Mouse (Mus musculus): ENCODE results near the gene Krtap4-13.
"Not testable (repeated sequence)": the region's sequence is repeated elsewhere in the genome, so short reads cannot be mapped to it uniquely, and the experiment has no call there.

The Krtap4-13 gene

GRCm38 (mm10) chr11:99809792-99810191 is at the start of gene Krtap4-13:
Gene Krtap4-13, minus strand, starts transcription at chr11:99809892.
- not testable (repeated sequence) for DNase-seq

- no peak for DNase-seq
These were observed 49.1 kb upstream of the Krtap4-13 start for GRCm38 (mm10) chr11:99858761-99859160.

- DNase-seq = no peak
These were observed 47.9 kb upstream of the Krtap4-13 start, which contains the start of gene Gm11568 for GRCm38 (mm10) chr11:99857617-99858016. Gene Gm11568, plus strand, starts transcription at chr11:99857917.

GRCm38 (mm10) chr11:99854121-99854520 is 44.4 kb upstream of the Krtap4-13 start:
- peak; percentile 47 for DNase-seq

GRCm38 (mm10) chr11:99851508-99851907 is 41.8 kb upstream of the Krtap4-13 start, which contains the start of gene Krtap4-16:
Gene Krtap4-16, minus strand, starts transcription at chr11:99851608.
- no peak for DNase-seq

- no peak for DNase-seq
These were observed 37.1 kb upstream of the Krtap4-13 start for GRCm38 (mm10) chr11:99846746-99847145.

GRCm38 (mm10) chr11:99842185-99842584 is 32.5 kb upstream of the Krtap4-13 start:
- DNase-seq = no peak

- no peak for DNase-seq
These were observed 28.3 kb upstream of the Krtap4-13 start, which contains the start of gene 2300003K06Rik for GRCm38 (mm10) chr11:99837966-99838365. Gene 2300003K06Rik, minus strand, starts transcription at chr11:99838066.

- not testable (repeated sequence) for DNase-seq
These were observed 5.9 kb upstream of the Krtap4-13 start, which contains the start of gene Gm11564 for GRCm38 (mm10) chr11:99815566-99815965. Gene Gm11564, minus strand, starts transcription at chr11:99815666.

GRCm38 (mm10) chr11:99804346-99804745 is 5.3 kb downstream of the Krtap4-13 start, which contains the start of gene Gm11554:
Gene Gm11554, minus strand, starts transcription at chr11:99804446.
- DNase-seq = not testable (repeated sequence)

GRCm38 (mm10) chr11:99798832-99799231 is 10.9 kb downstream of the Krtap4-13 start, which contains the start of gene Gm11569:
Gene Gm11569, minus strand, starts transcription at chr11:99798932.
- not testable (repeated sequence) for DNase-seq

GRCm38 (mm10) chr11:99793367-99793766 is 16.3 kb downstream of the Krtap4-13 start, which contains the start of gene Gm11596:
Gene Gm11596, minus strand, starts transcription at chr11:99793467.
- no peak for DNase-seq

GRCm38 (mm10) chr11:99784900-99785299 is 24.8 kb downstream of the Krtap4-13 start, which contains the start of gene Krtap4-9:
Gene Krtap4-9, plus strand, starts transcription at chr11:99785200.
- not testable (repeated sequence) for DNase-seq

- DNase-seq = no peak
These were observed 29.1 kb downstream of the Krtap4-13 start, which contains the start of gene Krtap4-8 for GRCm38 (mm10) chr11:99780604-99781003. Gene Krtap4-8, minus strand, starts transcription at chr11:99780704.

GRCm38 (mm10) chr11:99778401-99778800 is 31.3 kb downstream of the Krtap4-13 start:
- peak; percentile 53 for DNase-seq

GRCm38 (mm10) chr11:99772813-99773212 is 36.9 kb downstream of the Krtap4-13 start, which contains the start of gene Gm11595:
Gene Gm11595, minus strand, starts transcription at chr11:99772913.
- not testable (repeated sequence) for DNase-seq

GRCm38 (mm10) chr11:99768410-99768809 is 41.3 kb downstream of the Krtap4-13 start:
- DNase-seq = no peak
